Mouse (Mus musculus): Measurements from ENCODE around the gene 1110032A03Rik. TPM values are rescaled to one million over a fixed set of nuclear protein-coding genes. Genes with fewer than 3 reads are reported as not detected.

Gene 1110032A03Rik
- polyA plus RNA-seq, 1 experiment from 2014 or later = 19.9 TPM

DNA sequence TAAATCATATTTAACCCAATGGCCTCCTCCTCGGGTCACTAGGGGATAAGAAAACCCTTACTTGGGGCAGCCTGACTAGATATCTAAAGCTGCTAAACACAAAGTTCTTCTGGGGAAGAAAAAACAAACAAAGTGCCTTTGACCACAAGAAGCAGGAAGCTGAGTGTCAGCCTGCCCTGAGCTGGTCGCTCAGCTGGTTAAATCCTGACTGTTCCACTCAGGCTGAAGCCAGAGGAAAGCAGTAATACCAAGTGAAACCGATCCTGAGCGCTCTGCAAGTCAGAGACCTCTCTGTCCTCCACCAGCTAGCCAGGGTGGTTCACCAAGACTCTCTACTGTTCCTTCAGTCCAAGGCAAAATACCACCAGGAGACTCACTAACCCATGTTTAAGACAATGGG is 45.7 kb downstream of the 1110032A03Rik start:
- no peak overlapping the region for H3K9ac ChIP-seq
- no peak overlapping the region for H3K4me3 ChIP-seq
- WGBS = 31% methylated on average over 4 of the region's 4 CpGs
- peaks cover 40% of the 10 kb centered on the region for H3K4me1 ChIP-seq (replicated peaks)
- no peaks in the 10 kb centered on the region for H3K9me3 ChIP-seq (replicated peaks)
- H3K27me3 ChIP-seq (replicated peaks) = no peaks in the 10 kb centered on the region
- H3K4me2 ChIP-seq = no peak overlapping the region
- H3K27ac ChIP-seq (ENCODE audit: poor library complexity, severe bottlenecking) = no peak overlapping the region
- no peak for ATAC-seq (ENCODE audit: insufficient number of reproducible peaks, low FRiP score)
- H3K36me3 ChIP-seq = no peaks in the 10 kb centered on the region

DNA sequence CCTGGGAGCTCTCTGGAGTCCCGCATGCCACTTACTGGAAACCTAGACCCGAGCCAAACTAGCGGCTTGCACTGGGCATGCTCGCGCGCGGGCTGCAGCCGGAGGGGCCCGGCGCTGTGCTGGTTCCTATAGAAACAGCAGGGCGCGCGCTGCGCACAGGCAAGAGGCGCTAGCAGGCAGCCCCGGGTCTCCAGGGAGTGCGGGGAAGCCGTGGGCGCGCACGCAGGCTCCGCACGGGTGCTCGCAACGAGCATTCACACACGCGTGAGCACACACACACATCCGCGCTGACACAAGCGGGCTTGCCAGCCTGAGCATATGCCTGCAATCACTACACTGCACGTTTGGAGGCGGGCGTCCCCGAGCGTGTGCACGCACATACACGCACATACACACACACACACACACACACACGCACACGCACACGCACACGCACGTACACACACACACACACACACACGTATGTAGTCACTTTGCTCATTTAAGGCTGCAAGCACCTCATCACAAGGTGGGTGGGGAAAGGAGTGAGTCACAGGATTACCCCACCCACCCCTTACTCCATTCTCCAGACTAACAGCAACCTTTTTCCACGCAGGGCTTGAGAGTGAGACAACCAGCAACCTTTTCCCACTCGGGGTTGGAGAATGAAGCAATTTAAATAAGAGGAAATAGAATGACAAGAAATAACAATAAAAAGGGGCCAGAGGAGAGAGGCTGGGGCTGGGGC is 47.2 kb downstream of the 1110032A03Rik start:
- Histone ChIP-seq H3K4me1 (replicated peaks) (peaks cover 49% of the 10 kb centered on the region), H3K4me3 (peak overlapping the region; percentile 57), H3K9me3 (replicated peaks) (no peaks in the 10 kb centered on the region), H3K4me2 (peak overlapping the region; percentile 89), H3K36me3 (no peaks in the 10 kb centered on the region), H3K9ac (peak overlapping the region; percentile 79), H3K27me3 (replicated peaks) (no peaks in the 10 kb centered on the region), H3K27ac (ENCODE audit: poor library complexity, severe bottlenecking) (peak overlapping the region; percentile 70)
- under 1% methylated on average over 45 of the region's 45 CpGs for WGBS
- peak; percentile 83 for ATAC-seq (ENCODE audit: insufficient number of reproducible peaks, low FRiP score)

DNA sequence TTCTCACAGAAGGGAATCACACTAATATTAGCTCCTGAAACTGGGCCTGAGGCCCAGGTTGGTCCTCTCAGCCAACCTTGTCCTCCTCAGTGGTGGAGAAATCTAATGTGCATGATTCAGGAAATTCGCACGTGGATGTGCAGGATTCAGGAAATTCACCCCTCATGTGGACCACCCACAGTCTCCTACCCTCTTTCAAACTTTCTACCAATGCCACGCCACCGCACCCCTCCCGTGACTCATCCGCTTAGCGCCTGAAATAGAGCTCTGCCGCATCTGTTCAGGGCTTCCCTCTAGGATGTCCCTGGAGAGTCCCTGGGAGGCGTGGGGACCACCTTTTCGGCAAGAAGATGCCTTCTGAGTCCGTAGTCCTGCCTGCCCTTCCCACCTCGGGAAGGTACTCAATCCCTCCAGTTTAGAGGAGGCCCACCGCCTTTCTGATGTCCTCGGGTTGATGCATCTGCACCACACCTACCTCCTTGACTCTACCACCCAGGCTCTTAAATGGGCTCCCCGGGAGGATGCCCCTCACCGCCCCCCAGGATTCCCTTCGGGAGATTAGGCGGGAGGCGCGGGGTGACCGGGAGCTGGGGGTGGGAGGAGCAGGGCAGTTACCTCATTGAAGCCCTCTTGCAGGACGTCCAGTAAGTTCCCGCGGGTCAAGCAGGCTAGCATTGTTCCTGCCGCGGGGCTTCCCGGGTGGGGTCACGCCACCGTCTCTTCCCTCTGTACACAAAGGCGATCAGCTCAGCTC is 48.0 kb downstream of the 1110032A03Rik start:
- peak; percentile 31; the same call in 1 of the 2 replicates for ATAC-seq (ENCODE audit: insufficient number of reproducible peaks, low FRiP score)
- WGBS = 4% methylated on average over 30 of the region's 30 CpGs

DNA sequence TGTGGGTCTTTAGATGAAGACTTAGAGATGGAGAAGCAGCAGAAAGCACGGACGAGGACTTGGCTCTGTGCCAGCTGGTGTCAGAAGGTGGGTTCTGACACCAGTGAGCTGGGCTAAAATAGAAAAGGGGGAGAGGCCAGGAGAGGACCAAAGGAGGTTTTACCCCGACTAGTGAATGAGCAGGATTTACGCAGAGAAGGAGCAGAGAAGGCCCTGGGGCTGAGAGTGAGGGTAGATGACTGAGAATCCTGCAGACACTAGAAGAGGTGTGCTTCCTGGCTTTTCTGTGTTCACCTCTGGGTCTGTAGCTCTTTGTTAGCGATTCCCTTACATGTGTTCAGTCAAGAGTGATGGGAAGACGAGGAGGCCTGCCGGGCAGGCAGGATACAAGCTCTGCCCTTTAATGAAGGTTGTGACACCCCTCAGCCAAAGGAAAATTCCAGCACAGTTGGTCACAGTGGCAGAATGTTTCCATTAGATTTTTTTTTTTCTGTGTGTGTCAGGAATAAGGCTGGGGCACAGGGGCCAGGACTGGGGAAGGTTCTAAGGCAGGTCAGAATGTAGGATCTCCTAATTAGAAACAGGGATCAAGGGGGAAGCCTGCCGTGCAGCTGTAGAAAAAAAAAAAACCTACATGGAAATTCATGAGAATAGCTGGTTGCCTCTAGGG is 49.3 kb downstream of the 1110032A03Rik start:
- Histone ChIP-seq H3K4me1 (replicated peaks) (peaks cover 56% of the 10 kb centered on the region), H3K36me3 (no peaks in the 10 kb centered on the region), H3K27me3 (replicated peaks) (no peaks in the 10 kb centered on the region), H3K9ac (no peak overlapping the region; the same call in 1 of the 2 replicates), H3K4me3 (no peak overlapping the region), H3K4me2 (peak overlapping the region; percentile 89), H3K27ac (ENCODE audit: poor library complexity, severe bottlenecking) (peak overlapping the region; percentile 70), H3K9me3 (replicated peaks) (no peaks in the 10 kb centered on the region)
- no peak for ATAC-seq (ENCODE audit: insufficient number of reproducible peaks, low FRiP score)
- 40% methylated on average over 8 of the region's 8 CpGs for WGBS

More for the DNA sequence above, 48.0 kb downstream of the 1110032A03Rik start:
- peak overlapping the region; percentile 57 for H3K4me3 ChIP-seq
- H3K36me3 ChIP-seq = no peaks in the 10 kb centered on the region
- H3K9me3 ChIP-seq (replicated peaks) = no peaks in the 10 kb centered on the region
- peak overlapping the region; percentile 70 for H3K27ac ChIP-seq (ENCODE audit: poor library complexity, severe bottlenecking)
- H3K4me1 ChIP-seq (replicated peaks) = peaks cover 50% of the 10 kb centered on the region
- H3K4me2 ChIP-seq = peak overlapping the region; percentile 89
- H3K9ac ChIP-seq = peak overlapping the region; percentile 79
- no peaks in the 10 kb centered on the region for H3K27me3 ChIP-seq (replicated peaks)

DNA sequence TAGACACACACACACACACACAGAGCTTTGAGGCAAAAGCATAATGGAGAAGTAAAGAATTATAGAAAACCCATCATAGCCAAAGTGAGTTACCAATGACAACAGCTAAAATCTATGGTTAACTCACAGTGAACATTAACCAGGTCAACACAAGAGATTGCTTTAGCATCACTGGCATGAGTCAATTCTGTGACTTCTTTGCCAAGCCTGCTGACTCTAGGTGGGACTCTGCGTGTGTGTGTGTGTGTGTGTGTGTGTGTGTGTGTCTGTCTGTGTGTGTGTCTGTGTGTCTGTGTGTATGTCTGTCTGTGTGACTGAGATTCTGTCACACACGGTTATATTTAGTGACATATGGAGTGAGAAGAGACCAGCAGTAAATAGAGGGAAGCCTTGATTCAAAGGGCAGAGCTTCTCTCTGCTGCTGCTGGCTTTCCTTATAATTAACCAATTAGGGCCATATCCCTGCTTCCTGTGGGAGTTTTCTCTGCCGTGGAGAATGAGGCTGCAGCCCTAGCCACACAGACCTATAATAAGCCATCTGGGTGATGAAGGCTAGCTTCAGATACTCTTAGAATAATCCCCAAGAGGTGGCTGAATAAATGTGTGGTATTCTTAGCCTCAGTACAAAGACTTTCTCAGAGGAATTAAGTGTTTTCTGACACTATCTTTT is 50.5 kb downstream of the 1110032A03Rik start:
- peak overlapping the region; percentile 38; the same call in 1 of the 2 replicates for H3K9ac ChIP-seq
- 35% methylated on average over 3 of the region's 3 CpGs for WGBS
- ATAC-seq (ENCODE audit: insufficient number of reproducible peaks, low FRiP score) = no peak
- H3K27ac ChIP-seq (ENCODE audit: poor library complexity, severe bottlenecking) = peak overlapping the region; percentile 72
- no peak overlapping the region for H3K4me3 ChIP-seq
- H3K9me3 ChIP-seq (replicated peaks) = no peaks in the 10 kb centered on the region
- no peak overlapping the region for H3K4me2 ChIP-seq
- H3K4me1 ChIP-seq (replicated peaks) = peaks cover 58% of the 10 kb centered on the region
- H3K36me3 ChIP-seq = no peaks in the 10 kb centered on the region
- H3K27me3 ChIP-seq (replicated peaks) = no peaks in the 10 kb centered on the region

DNA sequence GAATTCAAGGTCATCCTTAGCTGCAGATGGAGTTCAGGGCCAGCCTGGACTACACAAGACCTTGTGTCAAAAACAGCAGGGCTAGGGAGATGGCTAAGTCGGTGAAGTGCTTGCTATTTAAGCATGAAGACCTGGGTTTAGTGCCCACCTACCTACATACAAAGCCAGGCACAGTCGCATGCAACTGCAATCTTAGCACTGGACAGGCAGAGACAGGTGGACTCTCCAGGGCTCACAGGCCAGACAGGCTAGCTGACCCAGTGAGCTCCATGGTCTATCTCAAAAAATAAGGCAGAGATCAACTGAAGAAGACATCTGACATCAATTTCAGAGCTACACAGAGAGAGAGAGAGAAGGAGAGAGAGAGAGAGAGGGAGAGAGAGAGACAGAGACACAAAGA is 51.2 kb downstream of the 1110032A03Rik start:
- Histone ChIP-seq H3K36me3 (no peaks in the 10 kb centered on the region), H3K4me3 (no peak overlapping the region), H3K4me1 (replicated peaks) (peaks cover 58% of the 10 kb centered on the region), H3K27ac (ENCODE audit: poor library complexity, severe bottlenecking) (peak overlapping the region; percentile 72), H3K9me3 (replicated peaks) (0 out of 2 replicates have a peak, but pooled peaks cover 3% of the 10 kb centered on the region), H3K27me3 (replicated peaks) (no peaks in the 10 kb centered on the region), H3K9ac (no peak overlapping the region), H3K4me2 (no peak overlapping the region)
- 74% methylated on average over 2 of the region's 2 CpGs for WGBS
- ATAC-seq (ENCODE audit: insufficient number of reproducible peaks, low FRiP score) = no peak

DNA sequence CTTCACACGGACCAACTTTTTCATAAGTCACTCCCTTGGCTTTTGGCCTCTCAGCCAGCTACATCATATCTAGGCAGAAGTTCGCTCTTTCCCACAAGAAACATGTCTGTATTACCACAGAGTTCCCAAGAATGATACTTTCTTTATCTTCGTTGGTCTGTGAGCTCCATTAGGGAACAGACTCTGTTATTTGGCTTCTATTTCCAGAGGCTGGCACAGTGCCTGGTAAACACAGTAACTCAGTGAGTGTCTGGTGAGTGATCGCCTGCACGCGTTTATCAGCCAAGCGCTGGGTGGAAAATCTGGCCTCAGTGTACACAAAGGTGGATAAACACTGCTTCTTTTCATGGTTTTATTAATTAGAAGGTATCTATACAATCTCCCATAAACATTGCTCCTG is 51.9 kb downstream of the 1110032A03Rik start:
- H3K9ac ChIP-seq = peak overlapping the region; percentile 47
- peak overlapping the region; percentile 54 for H3K4me2 ChIP-seq
- peak overlapping the region; percentile 24 for H3K4me3 ChIP-seq
- peak; percentile 19; the same call in 1 of the 2 replicates for ATAC-seq (ENCODE audit: insufficient number of reproducible peaks, low FRiP score)
- 14% methylated on average over 7 of the region's 7 CpGs for WGBS
- no peaks in the 10 kb centered on the region for H3K36me3 ChIP-seq
- peaks cover 58% of the 10 kb centered on the region for H3K4me1 ChIP-seq (replicated peaks)
- peak overlapping the region; percentile 92 for H3K27ac ChIP-seq (ENCODE audit: poor library complexity, severe bottlenecking)
- H3K9me3 ChIP-seq (replicated peaks) = 0 out of 2 replicates have a peak, but pooled peaks cover 3% of the 10 kb centered on the region
- no peaks in the 10 kb centered on the region for H3K27me3 ChIP-seq (replicated peaks)

DNA sequence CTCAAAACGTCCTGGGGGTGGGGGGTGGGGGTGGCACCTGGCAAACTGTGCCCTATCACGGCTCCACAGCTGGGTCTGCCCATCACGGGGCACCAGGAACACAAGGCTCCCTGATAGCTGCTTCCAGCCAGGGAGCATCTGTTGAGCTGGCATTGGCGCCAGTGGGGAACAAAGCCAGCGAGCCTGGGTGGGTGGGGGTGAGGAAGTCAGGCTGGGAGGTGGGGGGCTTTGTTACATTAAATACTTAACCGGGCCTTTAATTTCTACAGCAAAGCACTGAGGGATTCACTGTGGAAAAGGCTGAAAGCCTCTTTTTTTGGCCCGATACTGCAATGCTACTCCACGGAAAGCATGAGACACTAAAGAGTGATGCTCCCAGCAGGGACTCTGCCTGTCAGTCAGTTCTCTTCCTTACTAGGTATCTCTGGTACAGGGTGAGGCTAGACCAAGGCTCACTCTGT is 52.8 kb downstream of the 1110032A03Rik start:
- H3K9ac ChIP-seq = no peak overlapping the region
- no peaks in the 10 kb centered on the region for H3K36me3 ChIP-seq
- H3K4me1 ChIP-seq (replicated peaks) = peaks cover 53% of the 10 kb centered on the region
- peak overlapping the region; percentile 92 for H3K27ac ChIP-seq (ENCODE audit: poor library complexity, severe bottlenecking)
- 0 out of 2 replicates have a peak, but pooled peaks cover 3% of the 10 kb centered on the region for H3K9me3 ChIP-seq (replicated peaks)
- H3K4me3 ChIP-seq = no peak overlapping the region
- no peaks in the 10 kb centered on the region for H3K27me3 ChIP-seq (replicated peaks)
- 34% methylated on average over 8 of the region's 8 CpGs for WGBS
- H3K4me2 ChIP-seq = peak overlapping the region; percentile 54
- ATAC-seq (ENCODE audit: insufficient number of reproducible peaks, low FRiP score) = no peak

DNA sequence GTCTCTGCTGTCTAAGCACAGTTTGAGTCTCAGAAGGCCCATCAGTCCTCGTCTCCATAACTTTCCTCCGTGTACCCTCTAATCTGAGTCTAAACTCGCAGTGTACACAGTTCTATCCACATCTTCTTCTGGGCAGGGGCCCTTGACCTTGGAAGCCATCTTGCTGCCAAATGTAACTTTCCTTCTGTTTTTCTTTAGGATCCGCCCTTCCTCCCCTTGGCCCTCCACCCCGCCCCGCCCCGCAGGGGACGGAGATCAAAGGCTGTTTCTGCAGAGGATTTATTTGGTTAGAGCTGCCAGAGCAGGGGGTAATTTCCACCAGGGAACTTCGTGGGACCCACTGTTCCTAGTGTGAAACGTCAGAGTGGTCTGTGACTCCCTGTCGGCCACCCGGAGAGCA is 54.3 kb downstream of the 1110032A03Rik start:
- 26% methylated on average over 12 of the region's 12 CpGs for WGBS
- Histone ChIP-seq H3K27ac (ENCODE audit: poor library complexity, severe bottlenecking) (no peak overlapping the region), H3K4me1 (replicated peaks) (peaks cover 40% of the 10 kb centered on the region), H3K4me2 (0 out of 2 replicates have a peak overlapping the region, but pooled peaks have one; percentile 13), H3K9me3 (replicated peaks) (0 out of 2 replicates have a peak, but pooled peaks cover 3% of the 10 kb centered on the region), H3K9ac (no peak overlapping the region), H3K36me3 (no peaks in the 10 kb centered on the region), H3K27me3 (replicated peaks) (no peaks in the 10 kb centered on the region), H3K4me3 (no peak overlapping the region)
- ATAC-seq (ENCODE audit: insufficient number of reproducible peaks, low FRiP score) = 0 out of 2 replicates have a peak, but pooled peaks have one; percentile 19

DNA sequence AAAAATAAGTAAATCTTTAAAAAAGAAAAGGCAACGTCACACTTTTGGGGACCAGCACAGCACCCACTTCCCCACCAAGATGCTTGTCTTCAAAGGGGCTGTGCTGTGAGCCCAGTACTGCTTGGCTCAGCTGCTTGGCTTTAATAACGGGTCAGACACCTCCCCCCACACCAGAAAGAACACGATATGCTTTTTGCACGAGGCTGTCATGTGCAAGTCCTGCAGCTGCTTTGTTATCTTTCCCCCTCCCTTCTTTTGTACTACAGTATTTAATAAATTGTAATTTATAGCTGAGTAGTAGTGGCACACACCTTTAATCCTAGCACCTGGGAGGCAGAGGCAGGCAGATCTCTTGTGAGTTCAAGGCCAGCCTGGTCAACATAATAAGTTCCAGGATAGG is 56.4 kb downstream of the 1110032A03Rik start:
- Histone ChIP-seq H3K4me2 (no peak overlapping the region), H3K9ac (no peak overlapping the region), H3K27me3 (replicated peaks) (no peaks in the 10 kb centered on the region), H3K9me3 (replicated peaks) (0 out of 2 replicates have a peak, but pooled peaks cover 3% of the 10 kb centered on the region), H3K4me1 (replicated peaks) (peaks cover 23% of the 10 kb centered on the region), H3K4me3 (no peak overlapping the region), H3K36me3 (no peaks in the 10 kb centered on the region), H3K27ac (ENCODE audit: poor library complexity, severe bottlenecking) (no peak overlapping the region)
- 69% methylated on average over 4 of the region's 4 CpGs for WGBS
- ATAC-seq (ENCODE audit: insufficient number of reproducible peaks, low FRiP score) = no peak
